In genomic region chr7:27757048-27757375, GRCm38 (mm10) we compare ENCODE assay signal across 13 mouse cellular contexts. TPM values are rescaled to one million over a fixed set of nuclear protein-coding genes. Genes with fewer than 3 reads are reported as not detected.
DNase-seq lines count a peak whose midpoint lies in the region; ATAC-seq and TF ChIP-seq lines count a peak whose summit lies in the region.
"Had no signal": no experiment of that assay in that cellular context is flagged by ENCODE, and none has a peak within 500 bp of the region (broad histone marks: within the 10 kb centered on the region; RNA-seq: fewer than 3 reads in every experiment).

No protein-coding gene starts in this region.

- H3K9me3 ChIP-seq in hindbrain, embryonic 10.5 days = peaks cover 9% of the 10 kb centered on the region; the same call in 1 of the 2 replicates
- no peaks in the 10 kb centered on the region for H3K9me3 ChIP-seq in hindbrain, embryonic 16.5 days (ENCODE audit: control insufficient read depth, low read length)
- H3K9me3 ChIP-seq in forebrain, postnatal 0 days (ENCODE audit: low read length) = no peaks in the 10 kb centered on the region
- H3K9me3 ChIP-seq in midbrain, embryonic 11.5 days (ENCODE audit: control insufficient read depth, low read length) = no peaks in the 10 kb centered on the region
- no peaks in the 10 kb centered on the region for H3K9me3 ChIP-seq in neural tube, embryonic 15.5 days (replicated peaks)
- H3K9me3 ChIP-seq: limb, embryonic 13.5 days had no signal

- 18% methylated on average over 3 of the region's 3 CpGs for WGBS in hindbrain, embryonic 10.5 days
- WGBS in hindbrain, embryonic 16.5 days = 15% methylated on average over 3 of the region's 3 CpGs
- 4% methylated on average over 3 of the region's 3 CpGs for WGBS in forebrain, postnatal 0 days
- WGBS in midbrain, embryonic 11.5 days = 10% methylated on average over 3 of the region's 3 CpGs
- 23% methylated on average over 3 of the region's 3 CpGs for WGBS in neural tube, embryonic 15.5 days

- H3K4me3 ChIP-seq in hindbrain, embryonic 10.5 days = peak overlapping the region; percentile 6; the same call in 1 of the 2 replicates
- no peak overlapping the region for H3K4me3 ChIP-seq in hindbrain, embryonic 16.5 days (ENCODE audit: low read length)
- H3K4me3 ChIP-seq in forebrain, postnatal 0 days (ENCODE audit: low read depth, low read length) = no peak overlapping the region
- H3K4me3 ChIP-seq in midbrain, embryonic 11.5 days (ENCODE audit: low read depth, low read length) = no peak overlapping the region
- no peak overlapping the region for H3K4me3 ChIP-seq in neural tube, embryonic 15.5 days (replicated peaks)
- H3K4me3 ChIP-seq: left cerebral cortex, adult 2 months; limb, embryonic 13.5 days had no signal

- peaks cover 16% of the 10 kb centered on the region for H3K4me1 ChIP-seq in hindbrain, embryonic 10.5 days (replicated peaks)
- H3K4me1 ChIP-seq in hindbrain, embryonic 16.5 days (ENCODE audit: control insufficient read depth, insufficient read depth, low read depth, low read length) = peaks cover 8% of the 10 kb centered on the region
- peaks cover 5% of the 10 kb centered on the region; the same call in 1 of the 2 replicates for H3K4me1 ChIP-seq in forebrain, postnatal 0 days (ENCODE audit: insufficient read depth)
- peaks cover 10% of the 10 kb centered on the region for H3K4me1 ChIP-seq in midbrain, embryonic 11.5 days (ENCODE audit: control insufficient read depth, insufficient read depth, low read length)
- H3K4me1 ChIP-seq in neural tube, embryonic 15.5 days = peaks cover 12% of the 10 kb centered on the region
- H3K4me1 ChIP-seq: limb, embryonic 13.5 days had no signal

- peaks cover 20% of the 10 kb centered on the region for H3K36me3 ChIP-seq in hindbrain, embryonic 10.5 days
- H3K36me3 ChIP-seq in hindbrain, embryonic 16.5 days (ENCODE audit: control insufficient read depth, insufficient read depth, low read length) = peaks cover 3% of the 10 kb centered on the region; the same call in 1 of the 2 replicates
- no peaks in the 10 kb centered on the region for H3K36me3 ChIP-seq in forebrain, postnatal 0 days (ENCODE audit: insufficient read depth)
- H3K36me3 ChIP-seq in midbrain, embryonic 11.5 days (ENCODE audit: control insufficient read depth, insufficient read depth, low read length) = no peaks in the 10 kb centered on the region
- no peaks in the 10 kb centered on the region for H3K36me3 ChIP-seq in neural tube, embryonic 15.5 days

- H3K9ac ChIP-seq in hindbrain, embryonic 16.5 days (ENCODE audit: low read depth, low read length) = no peak overlapping the region
- no peak overlapping the region for H3K9ac ChIP-seq in forebrain, postnatal 0 days
- peak overlapping the region; percentile 29; the same call in 1 of the 2 replicates for H3K9ac ChIP-seq in midbrain, embryonic 11.5 days (ENCODE audit: low read length)
- H3K9ac ChIP-seq in neural tube, embryonic 15.5 days (replicated peaks) = no peak overlapping the region
- H3K9ac ChIP-seq: limb, embryonic 13.5 days had no signal

- DNase-seq in hindbrain, embryonic 10.5 days (ENCODE audit: low spot score) = no peak
- no peak for DNase-seq in forebrain, postnatal 0 days
- DNase-seq in midbrain, embryonic 11.5 days (ENCODE audit: low spot score, missing footprints) = no peak
- no peak for DNase-seq in gastrocnemius, adult 8-10 months (ENCODE audit: low spot score in 2 of 2)
- DNase-seq in thymus, postnatal 25 days = no peak
- no peak for DNase-seq in adrenal gland, adult 8-10 months
- DNase-seq: cerebellum, adult 11 months; kidney, adult 9 months had no signal

- no peaks in the 10 kb centered on the region for H3K27me3 ChIP-seq in hindbrain, embryonic 10.5 days (ENCODE audit: insufficient read depth, poor library complexity, severe bottlenecking)
- no peaks in the 10 kb centered on the region for H3K27me3 ChIP-seq in hindbrain, embryonic 16.5 days (replicated peaks; ENCODE audit: control insufficient read depth, insufficient read depth, low read length)
- H3K27me3 ChIP-seq in forebrain, postnatal 0 days (ENCODE audit: insufficient read depth, low read length) = no peaks in the 10 kb centered on the region
- H3K27me3 ChIP-seq in midbrain, embryonic 11.5 days (ENCODE audit: control insufficient read depth, insufficient read depth, low read length) = no peaks in the 10 kb centered on the region
- no peaks in the 10 kb centered on the region for H3K27me3 ChIP-seq in neural tube, embryonic 15.5 days (replicated peaks)
- H3K27me3 ChIP-seq: CH12.LX; limb, embryonic 13.5 days had no signal

- TF ChIP-seq CTCF in forebrain, postnatal 0 days (IDR thresholded peaks at IDR 0.05; ENCODE audit: low read depth) = no peak

- H3K27ac ChIP-seq in hindbrain, embryonic 10.5 days = peak overlapping the region; percentile 85
- no peak overlapping the region for H3K27ac ChIP-seq in hindbrain, embryonic 16.5 days (ENCODE audit: low read depth, low read length)
- H3K27ac ChIP-seq in forebrain, postnatal 0 days (ENCODE audit: low read depth, low read length) = peak overlapping the region; percentile 54
- H3K27ac ChIP-seq in midbrain, embryonic 11.5 days (ENCODE audit: low read depth, low read length) = peak overlapping the region; percentile 78
- peak overlapping the region; percentile 23; the same call in 1 of the 2 replicates for H3K27ac ChIP-seq in neural tube, embryonic 15.5 days (replicated peaks)
- H3K27ac ChIP-seq: left cerebral cortex, adult 2 months; limb, embryonic 13.5 days had no signal

- ATAC-seq in hindbrain, embryonic 16.5 days = no peak
- ATAC-seq in forebrain, postnatal 0 days = peak; percentile 38; the same call in 1 of the 2 replicates
- ATAC-seq in midbrain, embryonic 11.5 days (ENCODE audit: low FRiP score) = peak; percentile 73
- ATAC-seq in neural tube, embryonic 15.5 days (ENCODE audit: low FRiP score) = 0 out of 2 replicates have a peak, but pooled peaks have one; percentile 28

- no peak overlapping the region for H3K4me2 ChIP-seq in hindbrain, embryonic 16.5 days (ENCODE audit: low read length)
- H3K4me2 ChIP-seq in forebrain, postnatal 0 days (ENCODE audit: low read depth) = no peak overlapping the region
- no peak overlapping the region for H3K4me2 ChIP-seq in midbrain, embryonic 11.5 days
- no peak overlapping the region for H3K4me2 ChIP-seq in neural tube, embryonic 15.5 days
- H3K4me2 ChIP-seq: limb, embryonic 13.5 days had no signal

RNA-seq across cellular contexts. Expression of gene Zfp60, which starts 25.8 kb away (rescaled TPM):
- 55.2 and 62.2 TPM in 2 replicates for polyA plus RNA-seq in hindbrain, embryonic 10.5 days (2016; fragmentation: Nextera tagmentation; extraction: Ambion mirVana)
- polyA plus RNA-seq in hindbrain, embryonic 16.5 days (2015; fragmentation: Nextera tagmentation; extraction: Ambion mirVana) = 84.1 and 94.2 TPM in 2 replicates
- total RNA-seq in forebrain, postnatal 0 days (2014; rRNA removed) = 41.3 and 46.0 TPM in 2 replicates
- polyA plus RNA-seq in forebrain, postnatal 0 days (2015; fragmentation: Nextera tagmentation; extraction: Ambion mirVana) = 24.3 and 44.3 TPM in 2 replicates
- 83.0 and 89.2 TPM in 2 replicates for polyA plus RNA-seq in midbrain, embryonic 11.5 days (2014; fragmentation: Nextera tagmentation; extraction: Ambion mirVana)
- polyA plus RNA-seq in neural tube, embryonic 15.5 days (2015; fragmentation: Nextera tagmentation; extraction: Ambion mirVana) = 81.5 and 89.4 TPM in 2 replicates
- total RNA-seq in gastrocnemius, adult 8-10 months (2022) = 1 to 10 TPM; 5.8 to 9.5 (median 6.8) TPM
- 10 to 100 TPM; 15.6 to 25.6 (median 19.2) TPM for total RNA-seq in adrenal gland, adult 8-10 months (2022)

RNA-seq across cellular contexts. Expression of gene Zfp626, which starts 50.0 kb away (rescaled TPM):
- 1.9 and 2.0 TPM in 2 replicates for polyA plus RNA-seq in hindbrain, embryonic 10.5 days (2016; fragmentation: Nextera tagmentation; extraction: Ambion mirVana)
- 1.6 and 1.7 TPM in 2 replicates for polyA plus RNA-seq in hindbrain, embryonic 16.5 days (2015; fragmentation: Nextera tagmentation; extraction: Ambion mirVana)
- total RNA-seq in forebrain, postnatal 0 days (2014; rRNA removed) = 4.6 and 9.5 TPM in 2 replicates
- polyA plus RNA-seq in forebrain, postnatal 0 days (2015; fragmentation: Nextera tagmentation; extraction: Ambion mirVana) = 0.84 and 1.1 TPM in 2 replicates
- 2.4 and 2.8 TPM in 2 replicates for polyA plus RNA-seq in midbrain, embryonic 11.5 days (2014; fragmentation: Nextera tagmentation; extraction: Ambion mirVana)
- 2.0 and 2.1 TPM in 2 replicates for polyA plus RNA-seq in neural tube, embryonic 15.5 days (2015; fragmentation: Nextera tagmentation; extraction: Ambion mirVana)
- total RNA-seq in gastrocnemius, adult 8-10 months (2022) = 1 to 10 TPM; 4.0 to 5.3 (median 4.4) TPM
- 10 to 100 TPM in 1 of 4 experiments, 1 to 10 TPM in 3; 7.4 to 11.0 (median 9.1) TPM for total RNA-seq in adrenal gland, adult 8-10 months (2022)
